Mouse (Mus musculus): ENCODE measurements around the gene D10Jhu81e. TPM values are rescaled to one million over a fixed set of nuclear protein-coding genes. Genes with fewer than 3 reads are reported as not detected.
A peak's percentile ranks its signal among the peaks of the same experiment; 100 is the strongest.
"Not testable (repeated sequence)": the region's sequence is repeated elsewhere in the genome, so short reads cannot be mapped to it uniquely, and the experiment has no call there.

The D10Jhu81e gene
- polyA plus RNA-seq, 1 experiment from 2014 or later, result 55.9 TPM

- no peaks in the 10 kb centered on the region for H3K27me3 ChIP-seq (ENCODE audit: insufficient read depth, low read length)
- no peak overlapping the region for H3K4me2 ChIP-seq (ENCODE audit: low read length)
- H3K36me3 ChIP-seq (ENCODE audit: insufficient read depth, low read length), result no peaks in the 10 kb centered on the region
- DNase-seq (ENCODE audit: low spot score) (no peak), ATAC-seq (replicated peaks; ENCODE audit: low FRiP score, low read depth) (no peak)
- TF ChIP-seq CTCF (IDR thresholded peaks at IDR 0.05; ENCODE audit: low read depth), result no peak
- H3K27ac ChIP-seq, result no peak overlapping the region
- WGBS, result 91% methylated on average over 2 of the region's 2 CpGs
- H3K9me3 ChIP-seq (replicated peaks; ENCODE audit: low read length), result no peaks in the 10 kb centered on the region
- no peaks in the 10 kb centered on the region for H3K4me1 ChIP-seq (replicated peaks; ENCODE audit: insufficient read depth, low read length)
- no peak overlapping the region for H3K4me3 ChIP-seq (replicated peaks; ENCODE audit: low read depth, low read length)
- no peak overlapping the region for H3K9ac ChIP-seq (ENCODE audit: low read depth, low read length)
Observed at GRCm38 (mm10) chr10:78128647-78129046, 40.9 kb downstream of the D10Jhu81e start.

GRCm38 (mm10) chr10:78127931-78128330 lies 41.7 kb downstream of the D10Jhu81e start:
- no peak for TF ChIP-seq CTCF (IDR thresholded peaks at IDR 0.05; ENCODE audit: low read depth)
- Histone ChIP-seq H3K27me3 (ENCODE audit: insufficient read depth, low read length) (no peaks in the 10 kb centered on the region), H3K4me1 (replicated peaks; ENCODE audit: insufficient read depth, low read length) (no peaks in the 10 kb centered on the region), H3K27ac (no peak overlapping the region), H3K4me2 (ENCODE audit: low read length) (no peak overlapping the region), H3K9ac (ENCODE audit: low read depth, low read length) (no peak overlapping the region), H3K36me3 (ENCODE audit: insufficient read depth, low read length) (no peaks in the 10 kb centered on the region), H3K9me3 (replicated peaks; ENCODE audit: low read length) (no peaks in the 10 kb centered on the region), H3K4me3 (replicated peaks; ENCODE audit: low read depth, low read length) (no peak overlapping the region)
- DNase-seq (ENCODE audit: low spot score) (no peak), ATAC-seq (replicated peaks; ENCODE audit: low FRiP score, low read depth) (no peak)
- WGBS, result 50% methylated on average over 1 of the region's 1 CpGs

- DNase-seq (ENCODE audit: low spot score), result no peak
- H3K9ac ChIP-seq (ENCODE audit: low read depth, low read length), result no peak overlapping the region
- H3K9me3 ChIP-seq (replicated peaks; ENCODE audit: low read length), result no peaks in the 10 kb centered on the region
- no peak for TF ChIP-seq CTCF (IDR thresholded peaks at IDR 0.05; ENCODE audit: low read depth)
- ATAC-seq (replicated peaks; ENCODE audit: low FRiP score, low read depth), result no peak; the same call in 1 of the 2 replicates
- H3K27ac ChIP-seq, result no peak overlapping the region
- WGBS, result 74% methylated on average over 9 of the region's 9 CpGs
- H3K4me1 ChIP-seq (replicated peaks; ENCODE audit: insufficient read depth, low read length), result no peaks in the 10 kb centered on the region
- H3K4me2 ChIP-seq (ENCODE audit: low read length), result no peak overlapping the region
- no peak overlapping the region for H3K4me3 ChIP-seq (replicated peaks; ENCODE audit: low read depth, low read length)
- H3K27me3 ChIP-seq (ENCODE audit: insufficient read depth, low read length), result no peaks in the 10 kb centered on the region
- H3K36me3 ChIP-seq (ENCODE audit: insufficient read depth, low read length), result no peaks in the 10 kb centered on the region
Observed at GRCm38 (mm10) chr10:78127046-78127870, 42.3 kb downstream of the D10Jhu81e start.

GRCm38 (mm10) chr10:78126311-78126710 lies 43.3 kb downstream of the D10Jhu81e start:
- ATAC-seq (replicated peaks; ENCODE audit: low FRiP score, low read depth), result no peak
- no peaks in the 10 kb centered on the region for H3K27me3 ChIP-seq (ENCODE audit: insufficient read depth, low read length)
- H3K27ac ChIP-seq, result no peak overlapping the region
- no peaks in the 10 kb centered on the region for H3K9me3 ChIP-seq (replicated peaks; ENCODE audit: low read length)
- no peak overlapping the region for H3K4me2 ChIP-seq (ENCODE audit: low read length)
- no peaks in the 10 kb centered on the region for H3K36me3 ChIP-seq (ENCODE audit: insufficient read depth, low read length)
- H3K4me1 ChIP-seq (replicated peaks; ENCODE audit: insufficient read depth, low read length), result no peaks in the 10 kb centered on the region
- H3K9ac ChIP-seq (ENCODE audit: low read depth, low read length), result no peak overlapping the region
- 92% methylated on average over 5 of the region's 5 CpGs for WGBS
- no peak for TF ChIP-seq CTCF (IDR thresholded peaks at IDR 0.05; ENCODE audit: low read depth)
- H3K4me3 ChIP-seq (replicated peaks; ENCODE audit: low read depth, low read length), result no peak overlapping the region
- no peak for DNase-seq (ENCODE audit: low spot score)

GRCm38 (mm10) chr10:78125061-78125460 lies 44.5 kb downstream of the D10Jhu81e start:
- H3K27ac ChIP-seq; H3K4me2 ChIP-seq (ENCODE audit: low read length); H3K36me3 ChIP-seq (ENCODE audit: insufficient read depth, low read length); H3K9ac ChIP-seq (ENCODE audit: low read depth, low read length); H3K4me1 ChIP-seq (replicated peaks; ENCODE audit: insufficient read depth, low read length); DNase-seq (ENCODE audit: low spot score); H3K9me3 ChIP-seq (replicated peaks; ENCODE audit: low read length); H3K4me3 ChIP-seq (replicated peaks; ENCODE audit: low read depth, low read length); ATAC-seq (replicated peaks; ENCODE audit: low FRiP score, low read depth); H3K27me3 ChIP-seq (ENCODE audit: insufficient read depth, low read length): not testable (repeated sequence)
- WGBS, result 40% methylated on average over 8 of the region's 8 CpGs

- not testable (repeated sequence) for H3K36me3 ChIP-seq (ENCODE audit: insufficient read depth, low read length); H3K27ac ChIP-seq; H3K9ac ChIP-seq (ENCODE audit: low read depth, low read length); H3K4me1 ChIP-seq (replicated peaks; ENCODE audit: insufficient read depth, low read length); ATAC-seq (replicated peaks; ENCODE audit: low FRiP score, low read depth); H3K4me3 ChIP-seq (replicated peaks; ENCODE audit: low read depth, low read length); H3K9me3 ChIP-seq (replicated peaks; ENCODE audit: low read length); H3K4me2 ChIP-seq (ENCODE audit: low read length); H3K27me3 ChIP-seq (ENCODE audit: insufficient read depth, low read length)
- DNase-seq (ENCODE audit: low spot score), result peak; percentile 46
- WGBS, result 17% methylated on average over 6 of the region's 6 CpGs
Observed at GRCm38 (mm10) chr10:78124137-78124536, 45.4 kb downstream of the D10Jhu81e start.

GRCm38 (mm10) chr10:78119422-78119821 lies 50.2 kb downstream of the D10Jhu81e start:
- Histone ChIP-seq H3K9me3 (replicated peaks; ENCODE audit: low read length) (no peaks in the 10 kb centered on the region), H3K36me3 (ENCODE audit: insufficient read depth, low read length) (no peaks in the 10 kb centered on the region), H3K4me3 (replicated peaks; ENCODE audit: low read depth, low read length) (no peak overlapping the region), H3K27me3 (ENCODE audit: insufficient read depth, low read length) (no peaks in the 10 kb centered on the region), H3K4me2 (ENCODE audit: low read length) (no peak overlapping the region), H3K27ac (no peak overlapping the region), H3K9ac (ENCODE audit: low read depth, low read length) (no peak overlapping the region), H3K4me1 (replicated peaks; ENCODE audit: insufficient read depth, low read length) (no peaks in the 10 kb centered on the region)
- ATAC-seq (replicated peaks; ENCODE audit: low FRiP score, low read depth), result no peak
- no peak for TF ChIP-seq CTCF (IDR thresholded peaks at IDR 0.05; ENCODE audit: low read depth)
- 94% methylated on average over 4 of the region's 4 CpGs for WGBS
- DNase-seq (ENCODE audit: low spot score), result no peak

All from kidney, postnatal 0 days (tissue).